ENCODE assay signal across 18 mouse cellular contexts in genomic region chr11:114896085-114896484, GRCm38 (mm10). TPM values are rescaled to one million over a fixed set of nuclear protein-coding genes. Genes with fewer than 3 reads are reported as not detected.
"Had no signal": no experiment of that assay in that cellular context is flagged by ENCODE, and none has a peak within 500 bp of the region (broad histone marks: within the 10 kb centered on the region; RNA-seq: fewer than 3 reads in every experiment).

No protein-coding gene starts in this region.

- H3K9ac ChIP-seq: neural tube, embryonic 15.5 days had no signal

- H3K27ac ChIP-seq: kidney, postnatal 0 days; limb, embryonic 10.5 days; midbrain, embryonic 10.5 days; neural tube, embryonic 15.5 days; stomach, postnatal 0 days had no signal

- DNase-seq: kidney, adult 8-10 months; kidney, postnatal 36 days; layer of hippocampus, adult 9-11 months; layer of hippocampus, postnatal 36 days; lung, adult 2 months; lung, postnatal 4 days; midbrain, embryonic 14.5 days; thymus, postnatal 25 days had no signal

- H3K4me1 ChIP-seq: limb, embryonic 10.5 days; midbrain, embryonic 10.5 days; neural tube, embryonic 15.5 days had no signal

- H3K4me2 ChIP-seq: neural tube, embryonic 15.5 days had no signal

- ATAC-seq: inflammation-experienced regulatory T-cells, adult 6 months; intestine, postnatal 0 days; lung, postnatal 0 days had no signal

- H3K27me3 ChIP-seq: neural tube, embryonic 15.5 days had no signal

- H3K4me3 ChIP-seq: limb, embryonic 10.5 days; midbrain, embryonic 10.5 days; myocyte; neural tube, embryonic 15.5 days had no signal

- H3K36me3 ChIP-seq: limb, embryonic 10.5 days; midbrain, embryonic 10.5 days; neural tube, embryonic 15.5 days had no signal

- H3K9me3 ChIP-seq: limb, embryonic 10.5 days; midbrain, embryonic 10.5 days; neural tube, embryonic 15.5 days had no signal

RNA-seq across cellular contexts. Expression of gene Cd300lb, which starts 38.1 kb away (rescaled TPM):
- total RNA-seq: layer of hippocampus, adult 18-20 months; layer of hippocampus, postnatal 36 days had no signal
- polyA plus RNA-seq: inflammation-experienced regulatory T-cells, adult 6 months; limb, embryonic 10.5 days; midbrain, embryonic 10.5 days had no signal

RNA-seq across cellular contexts. Expression of gene Gprc5c, which starts 45.1 kb away (rescaled TPM):
- polyA plus RNA-seq: inflammation-experienced regulatory T-cells, adult 6 months had no signal
